Mouse (Mus musculus): Measurements from ENCODE around the gene Hid1. TPM values are rescaled to one million over a fixed set of nuclear protein-coding genes. Genes with fewer than 3 reads are reported as not detected.

Gene Hid1
- total and polyA plus RNA-seq, 2 experiments from 2014 or later: 58.1 to 87.5 TPM

GRCm38 (mm10) chr11:115376722-115377121 is 9.2 kb upstream of the Hid1 start:
- Histone ChIP-seq H3K36me3 (ENCODE audit: insufficient read depth, low read length) (no peaks in the 10 kb centered on the region), H3K4me3 (ENCODE audit: low read length) (no peak overlapping the region), H3K4me2 (ENCODE audit: low read depth, low read length) (no peak overlapping the region), H3K9ac (replicated peaks; ENCODE audit: low read length) (no peak overlapping the region), H3K9me3 (ENCODE audit: low read length) (no peaks in the 10 kb centered on the region), H3K27me3 (ENCODE audit: insufficient read depth, low read length) (no peaks in the 10 kb centered on the region), H3K4me1 (ENCODE audit: insufficient read depth, low read length) (peaks cover 10% of the 10 kb centered on the region), H3K27ac (no peak overlapping the region)
- TF ChIP-seq CTCF (IDR thresholded peaks at IDR 0.05; ENCODE audit: low read depth): no peak
- no peak for ATAC-seq
- no peak for DNase-seq (ENCODE audit: low spot score)
- 69% methylated on average over 7 of the region's 7 CpGs for WGBS

GRCm38 (mm10) chr11:115374695-115375425 is 7.3 kb upstream of the Hid1 start:
- Histone ChIP-seq H3K4me1 (ENCODE audit: insufficient read depth, low read length) (peaks cover 10% of the 10 kb centered on the region), H3K27me3 (ENCODE audit: insufficient read depth, low read length) (no peaks in the 10 kb centered on the region), H3K4me3 (ENCODE audit: low read length) (peak overlapping the region; percentile 34), H3K9me3 (ENCODE audit: low read length) (no peaks in the 10 kb centered on the region), H3K9ac (replicated peaks; ENCODE audit: low read length) (peak overlapping the region; percentile 55; the same call in 1 of the 2 replicates), H3K4me2 (ENCODE audit: low read depth, low read length) (peak overlapping the region; percentile 65), H3K36me3 (ENCODE audit: insufficient read depth, low read length) (no peaks in the 10 kb centered on the region), H3K27ac (peak overlapping the region; percentile 79; the same call in 1 of the 2 replicates)
- no peak; the same call in 1 of the 2 replicates for ATAC-seq
- no peak for TF ChIP-seq CTCF (IDR thresholded peaks at IDR 0.05; ENCODE audit: low read depth)
- no peak for DNase-seq (ENCODE audit: low spot score)
- whole genome bisulfite sequencing: 58% methylated on average over 12 of the region's 12 CpGs

GRCm38 (mm10) chr11:115373805-115374694 is 6.5 kb upstream of the Hid1 start:
- peak overlapping the region; percentile 34 for H3K4me3 ChIP-seq (ENCODE audit: low read length)
- no peaks in the 10 kb centered on the region for H3K36me3 ChIP-seq (ENCODE audit: insufficient read depth, low read length)
- H3K9me3 ChIP-seq (ENCODE audit: low read length): no peaks in the 10 kb centered on the region
- peak overlapping the region; percentile 55 for H3K9ac ChIP-seq (replicated peaks; ENCODE audit: low read length)
- H3K4me1 ChIP-seq (ENCODE audit: insufficient read depth, low read length): peaks cover 10% of the 10 kb centered on the region
- peak overlapping the region; percentile 65 for H3K4me2 ChIP-seq (ENCODE audit: low read depth, low read length)
- peak; percentile 22 for TF ChIP-seq CTCF (IDR thresholded peaks at IDR 0.05; ENCODE audit: low read depth)
- peak; percentile 83 for DNase-seq (ENCODE audit: low spot score)
- H3K27ac ChIP-seq: peak overlapping the region; percentile 79
- ATAC-seq: peak; percentile 87
- WGBS: under 1% methylated on average over 30 of the region's 30 CpGs
- no peaks in the 10 kb centered on the region for H3K27me3 ChIP-seq (ENCODE audit: insufficient read depth, low read length)

DNA sequence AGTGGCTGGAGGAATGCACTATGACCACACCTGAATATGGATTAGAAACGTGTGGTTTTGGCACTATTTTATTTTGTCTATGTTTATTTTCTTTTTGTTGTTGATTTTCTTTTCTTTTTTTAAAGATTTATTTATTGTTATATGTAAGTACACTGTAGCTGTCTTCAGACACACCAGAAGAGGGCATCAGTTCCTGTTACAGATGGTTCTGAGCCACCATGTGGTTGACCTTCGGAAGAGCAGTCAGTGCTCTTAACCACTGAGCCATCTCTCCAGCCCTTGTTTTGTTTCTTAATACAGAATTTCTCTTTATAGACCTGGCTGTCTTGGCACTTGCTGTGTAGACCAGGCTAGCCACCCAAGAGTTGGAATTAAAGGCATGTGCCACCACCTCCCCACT is 5.2 kb upstream of the Hid1 start:
- Histone ChIP-seq H3K4me3 (ENCODE audit: low read length) (no peak overlapping the region), H3K9ac (replicated peaks; ENCODE audit: low read length) (no peak overlapping the region), H3K27me3 (ENCODE audit: insufficient read depth, low read length) (no peaks in the 10 kb centered on the region), H3K9me3 (ENCODE audit: low read length) (no peaks in the 10 kb centered on the region), H3K4me2 (ENCODE audit: low read depth, low read length) (no peak overlapping the region), H3K27ac (no peak overlapping the region), H3K36me3 (ENCODE audit: insufficient read depth, low read length) (no peaks in the 10 kb centered on the region), H3K4me1 (ENCODE audit: insufficient read depth, low read length) (peaks cover 10% of the 10 kb centered on the region)
- no peak for DNase-seq (ENCODE audit: low spot score)
- WGBS: 43% methylated on average over 2 of the region's 2 CpGs
- no peak for ATAC-seq
- TF ChIP-seq CTCF (IDR thresholded peaks at IDR 0.05; ENCODE audit: low read depth): peak; percentile 15

GRCm38 (mm10) chr11:115372015-115372414 is 4.5 kb upstream of the Hid1 start:
- 84% methylated on average over 1 of the region's 1 CpGs for WGBS
- H3K9ac ChIP-seq (replicated peaks; ENCODE audit: low read length): no peak overlapping the region
- TF ChIP-seq CTCF (IDR thresholded peaks at IDR 0.05; ENCODE audit: low read depth): no peak
- no peaks in the 10 kb centered on the region for H3K36me3 ChIP-seq (ENCODE audit: insufficient read depth, low read length)
- H3K27me3 ChIP-seq (ENCODE audit: insufficient read depth, low read length): no peaks in the 10 kb centered on the region
- DNase-seq (ENCODE audit: low spot score) (no peak), ATAC-seq (no peak)
- H3K4me2 ChIP-seq (ENCODE audit: low read depth, low read length): no peak overlapping the region
- no peak overlapping the region for H3K4me3 ChIP-seq (ENCODE audit: low read length)
- no peak overlapping the region for H3K27ac ChIP-seq
- H3K4me1 ChIP-seq (ENCODE audit: insufficient read depth, low read length): peaks cover 10% of the 10 kb centered on the region
- H3K9me3 ChIP-seq (ENCODE audit: low read length): no peaks in the 10 kb centered on the region

- ATAC-seq (no peak), DNase-seq (ENCODE audit: low spot score) (no peak)
- H3K36me3 ChIP-seq (ENCODE audit: insufficient read depth, low read length): no peaks in the 10 kb centered on the region
- H3K9me3 ChIP-seq (ENCODE audit: low read length): no peaks in the 10 kb centered on the region
- no peak overlapping the region for H3K4me2 ChIP-seq (ENCODE audit: low read depth, low read length)
- H3K27me3 ChIP-seq (ENCODE audit: insufficient read depth, low read length): no peaks in the 10 kb centered on the region
- no peak overlapping the region for H3K9ac ChIP-seq (replicated peaks; ENCODE audit: low read length)
- no peak overlapping the region for H3K4me3 ChIP-seq (ENCODE audit: low read length)
- no peak overlapping the region for H3K27ac ChIP-seq
- TF ChIP-seq CTCF (IDR thresholded peaks at IDR 0.05; ENCODE audit: low read depth): no peak
- peaks cover 14% of the 10 kb centered on the region for H3K4me1 ChIP-seq (ENCODE audit: insufficient read depth, low read length)
- 56% methylated on average over 8 of the region's 8 CpGs for WGBS
Observed at GRCm38 (mm10) chr11:115371354-115371753, 3.8 kb upstream of the Hid1 start.
